Mouse (Mus musculus) cerebral cortex, adult 2 months (tissue): ENCODE measurements around the gene Tmem82.

Source experiments
- WGBS: fragments of 180-500 bp; shearing (Covaris S2); methylation state at CpG from one replicate; pipeline ENCODE4 v1.1.7; 2018; 5-methylcytosine and 5-hydroxymethylcytosine counted together

Gene Tmem82

GRCm38 (mm10) chr4:141614946-141615345 lies 3.5 kb downstream of the Tmem82 start:
- 79% methylated on average over 14 of the region's 14 CpGs for WGBS

- WGBS = 76% methylated on average over 6 of the region's 6 CpGs
Observed at GRCm38 (mm10) chr4:141609538-141609937, 8.9 kb downstream of the Tmem82 start.

GRCm38 (mm10) chr4:141605861-141606260 lies 12.6 kb downstream of the Tmem82 start, which contains the start of gene Fblim1:
TSS of gene Fblim1 (minus strand) at chr4:141606096.
- WGBS = 88% methylated on average over 11 of the region's 11 CpGs

GRCm38 (mm10) chr4:141605421-141605820 lies 13.0 kb downstream of the Tmem82 start:
- WGBS = 97% methylated on average over 5 of the region's 5 CpGs

GRCm38 (mm10) chr4:141604493-141604892 lies 13.9 kb downstream of the Tmem82 start:
- WGBS = 73% methylated on average over 8 of the region's 8 CpGs

- WGBS = 82% methylated on average over 4 of the region's 4 CpGs
Observed at GRCm38 (mm10) chr4:141603921-141604320, 14.5 kb downstream of the Tmem82 start.

GRCm38 (mm10) chr4:141602523-141603223 lies 15.8 kb downstream of the Tmem82 start:
- WGBS = 92% methylated on average over 11 of the region's 11 CpGs

GRCm38 (mm10) chr4:141601148-141601862 lies 17.1 kb downstream of the Tmem82 start:
- 73% methylated on average over 12 of the region's 12 CpGs for WGBS

- WGBS = 65% methylated on average over 6 of the region's 6 CpGs
Observed at GRCm38 (mm10) chr4:141600364-141600763, 18.1 kb downstream of the Tmem82 start.

GRCm38 (mm10) chr4:141599251-141600141 lies 18.9 kb downstream of the Tmem82 start:
- WGBS = 2% methylated on average over 44 of the region's 57 CpGs

GRCm38 (mm10) chr4:141598894-141599250 lies 19.6 kb downstream of the Tmem82 start:
- 11% methylated on average over 9 of the region's 9 CpGs for WGBS

- WGBS = 19% methylated on average over 19 of the region's 19 CpGs
Observed at GRCm38 (mm10) chr4:141598199-141598893, 20.1 kb downstream of the Tmem82 start.

- WGBS = 91% methylated on average over 8 of the region's 8 CpGs
Observed at GRCm38 (mm10) chr4:141596700-141597328, 21.6 kb downstream of the Tmem82 start.

- 90% methylated on average over 9 of the region's 9 CpGs for WGBS
Observed at GRCm38 (mm10) chr4:141595605-141596268, 22.7 kb downstream of the Tmem82 start.

- WGBS = 96% methylated on average over 11 of the region's 11 CpGs
Observed at GRCm38 (mm10) chr4:141595138-141595537, 23.3 kb downstream of the Tmem82 start.

GRCm38 (mm10) chr4:141591547-141591946 lies 26.9 kb downstream of the Tmem82 start:
- WGBS = 30% methylated on average over 3 of the region's 3 CpGs

- 95% methylated on average over 8 of the region's 8 CpGs for WGBS
Observed at GRCm38 (mm10) chr4:141583919-141584318, 34.5 kb downstream of the Tmem82 start.

GRCm38 (mm10) chr4:141581051-141581450 lies 37.4 kb downstream of the Tmem82 start:
- WGBS = 85% methylated on average over 13 of the region's 13 CpGs

GRCm38 (mm10) chr4:141578833-141579232 lies 39.6 kb downstream of the Tmem82 start:
- WGBS = 79% methylated on average over 3 of the region's 3 CpGs

GRCm38 (mm10) chr4:141576877-141577276 lies 41.6 kb downstream of the Tmem82 start:
- 96% methylated on average over 7 of the region's 7 CpGs for WGBS
